Mouse (Mus musculus): ENCODE data around the gene Gm49358. TPM values are rescaled to one million over a fixed set of nuclear protein-coding genes. Genes with fewer than 3 reads are reported as not detected.

The Gm49358 gene
- total and polyA plus RNA-seq, 3 experiments = 2.0 TPM; not detected in 2

- no peak for TF ChIP-seq MXI1 (IDR thresholded peaks at IDR 0.05; ENCODE audit: low read depth, low read length)
- Histone ChIP-seq H3K27me3 (replicated peaks) (no peaks in the 10 kb centered on the region), H3K4me2 (ENCODE audit: insufficient read depth, low read depth, poor library complexity, severe bottlenecking) (no peak overlapping the region), H3K79me2 (replicated peaks; ENCODE audit: control insufficient read depth, extremely low read depth, insufficient read depth, poor library complexity, severe bottlenecking) (no peaks in the 10 kb centered on the region), H3K9me3 (replicated peaks; ENCODE audit: low read length) (no peaks in the 10 kb centered on the region), H3K9ac (ENCODE audit: insufficient read depth, low read depth) (no peak overlapping the region), H3K4me3 (replicated peaks in 1 of 3; ENCODE audit: low read depth in 2 of 3, low read length in 2 of 3, poor library complexity in 1 of 3) (no peak overlapping the region), H3K4me1 (ENCODE audit: control insufficient read depth in 1 of 2, insufficient read depth in 2 of 2) (peaks cover 2 to 27% of the 10 kb centered on the region in 2 experiments; a peak in 2 of 4 replicates), H3K27ac (ENCODE audit: insufficient read depth, low read depth) (no peak overlapping the region), H3K36me3 (replicated peaks in 1 of 2; ENCODE audit: control insufficient read depth in 1 of 2, insufficient read depth in 1 of 2, low read length in 1 of 2) (peaks cover 0 to 20% of the 10 kb centered on the region in 2 experiments)
- DNase-seq (ENCODE audit: extremely low read depth) = no peak
- in situ Hi-C loops (cut with MboI; ENCODE audit: low pct_ligation_motif_present, low pct_unique_long_range_greater_than_20kb, low sequenced_read_pairs) (no loop called here), dilution Hi-C loops (cut with MboI; ENCODE audit: extremely low pct_ligation_motif_present, extremely low pct_unique_long_range_greater_than_20kb, low sequenced_read_pairs) (no loop called here)
These were observed 83.2 kb downstream of the Gm49358 start for GRCm38 (mm10) chr10:86846926-86847467.

GRCm38 (mm10) chr10:86849087-86849486 lies 85.3 kb downstream of the Gm49358 start:
- Histone ChIP-seq H3K4me2 (ENCODE audit: insufficient read depth, low read depth, poor library complexity, severe bottlenecking) (no peak overlapping the region), H3K9ac (ENCODE audit: insufficient read depth, low read depth) (no peak overlapping the region), H3K4me3 (replicated peaks in 1 of 3; ENCODE audit: low read depth in 2 of 3, low read length in 2 of 3, poor library complexity in 1 of 3) (no peak overlapping the region), H3K36me3 (replicated peaks in 1 of 2; ENCODE audit: control insufficient read depth in 1 of 2, insufficient read depth in 1 of 2, low read length in 1 of 2) (peaks cover 0 to 8% of the 10 kb centered on the region in 2 experiments), H3K79me2 (replicated peaks; ENCODE audit: control insufficient read depth, extremely low read depth, insufficient read depth, poor library complexity, severe bottlenecking) (no peaks in the 10 kb centered on the region), H3K4me1 (ENCODE audit: control insufficient read depth in 1 of 2, insufficient read depth in 2 of 2) (peaks cover 2 to 16% of the 10 kb centered on the region in 2 experiments; a peak in 1 of 4 replicates), H3K9me3 (replicated peaks; ENCODE audit: low read length) (no peaks in the 10 kb centered on the region), H3K27me3 (replicated peaks) (no peaks in the 10 kb centered on the region), H3K27ac (ENCODE audit: insufficient read depth, low read depth) (no peak overlapping the region)
- in situ Hi-C loops (cut with MboI; ENCODE audit: low pct_ligation_motif_present, low pct_unique_long_range_greater_than_20kb, low sequenced_read_pairs) = no loop called here
- no peak for DNase-seq (ENCODE audit: extremely low read depth)
- TF ChIP-seq MAX (IDR thresholded peaks at IDR 0.05; ENCODE audit: low read length) (no peak), BHLHE40 (IDR thresholded peaks at IDR 0.05; ENCODE audit: low read depth, low read length) (no peak), CHD2 (IDR thresholded peaks at IDR 0.05; ENCODE audit: low read length) (no peak), ELF1 (IDR thresholded peaks at IDR 0.05; ENCODE audit: low read depth, low read length) (no peak), CHD1 (IDR thresholded peaks at IDR 0.05; ENCODE audit: low read depth, low read length) (no peak), E2F4 (IDR thresholded peaks at IDR 0.05; ENCODE audit: insufficient replicate concordance, low read depth, low read length) (no peak), POLR2AphosphoS2 (IDR thresholded peaks at IDR 0.05; ENCODE audit: low read depth, low read length) (no peak), POLR2A (IDR thresholded peaks at IDR 0.05; ENCODE audit: low read depth, low read length) (no peak), ZMIZ1 (IDR thresholded peaks at IDR 0.05; ENCODE audit: low read depth, low read length) (no peak), USF1 (IDR thresholded peaks at IDR 0.05; ENCODE audit: low read depth, low read length) (no peak), GABPA (IDR thresholded peaks at IDR 0.05; ENCODE audit: insufficient replicate concordance, low read depth, low read length) (no peak), NRF1 (IDR thresholded peaks at IDR 0.05; ENCODE audit: low read depth, low read length) (no peak)
- dilution Hi-C loops (cut with MboI; ENCODE audit: extremely low pct_ligation_motif_present, extremely low pct_unique_long_range_greater_than_20kb, low sequenced_read_pairs) = no loop called here

- Histone ChIP-seq H3K9ac (ENCODE audit: insufficient read depth, low read depth) (no peak overlapping the region), H3K4me2 (ENCODE audit: insufficient read depth, low read depth, poor library complexity, severe bottlenecking) (no peak overlapping the region), H3K79me2 (replicated peaks; ENCODE audit: control insufficient read depth, extremely low read depth, insufficient read depth, poor library complexity, severe bottlenecking) (no peaks in the 10 kb centered on the region), H3K9me3 (replicated peaks; ENCODE audit: low read length) (no peaks in the 10 kb centered on the region), H3K4me1 (ENCODE audit: control insufficient read depth in 1 of 2, insufficient read depth in 2 of 2) (peaks cover 2 to 14% of the 10 kb centered on the region in 2 experiments; a peak in 1 of 4 replicates), H3K4me3 (replicated peaks in 1 of 3; ENCODE audit: low read depth in 2 of 3, low read length in 2 of 3, poor library complexity in 1 of 3) (no peak overlapping the region), H3K36me3 (replicated peaks in 1 of 2; ENCODE audit: control insufficient read depth in 1 of 2, insufficient read depth in 1 of 2, low read length in 1 of 2) (peaks cover 0 to 5% of the 10 kb centered on the region in 2 experiments), H3K27me3 (replicated peaks) (no peaks in the 10 kb centered on the region), H3K27ac (ENCODE audit: insufficient read depth, low read depth) (no peak overlapping the region)
- TF ChIP-seq BHLHE40 (IDR thresholded peaks at IDR 0.05; ENCODE audit: low read depth, low read length) (no peak), MAZ (IDR thresholded peaks at IDR 0.05; ENCODE audit: low read depth, low read length) (no peak), POLR2AphosphoS2 (IDR thresholded peaks at IDR 0.05; ENCODE audit: low read depth, low read length) (no peak), MEF2A (IDR thresholded peaks at IDR 0.05; ENCODE audit: borderline replicate concordance, low read depth, low read length) (no peak), JUN (IDR thresholded peaks at IDR 0.05; ENCODE audit: insufficient read depth, low read depth, low read length) (no peak), RAD21 (IDR thresholded peaks at IDR 0.05; ENCODE audit: low read depth, low read length) (no peak), MAFK (IDR thresholded peaks at IDR 0.05; ENCODE audit: insufficient replicate concordance, low read length) (no peak), TCF12 (IDR thresholded peaks at IDR 0.05; ENCODE audit: low read depth, low read length) (no peak), RCOR1 (conservative IDR thresholded peaks at IDR 0.05; ENCODE audit: low read depth, low read length) (no peak), ZNF384 (IDR thresholded peaks at IDR 0.05; ENCODE audit: low read depth, low read length) (no peak)
- dilution Hi-C loops (cut with MboI; ENCODE audit: extremely low pct_ligation_motif_present, extremely low pct_unique_long_range_greater_than_20kb, low sequenced_read_pairs) = no loop called here
- in situ Hi-C loops (cut with MboI; ENCODE audit: low pct_ligation_motif_present, low pct_unique_long_range_greater_than_20kb, low sequenced_read_pairs) = no loop called here
- no peak for DNase-seq (ENCODE audit: extremely low read depth)
These were observed 85.7 kb downstream of the Gm49358 start for GRCm38 (mm10) chr10:86849508-86849907.

All from CH12.LX (cell line).